Mouse (Mus musculus) T-helper 1 cell (primary cell): ENCODE measurements around the gene Zdhhc3.

Experiments
- in situ Hi-C: fragments of 300-600 bp; cut with MboI, MseI; formaldehyde crosslinking; loops from one replicate; pipeline ENCODE4 v1.15.1; 2025; ENCODE audit warnings: high pct_unique_total_duplicates

The Zdhhc3 gene

GRCm38 (mm10) chr9:123115566-123115965, 2.6 kb upstream of the Zdhhc3 start:
- in situ Hi-C loops: no loop called here

- in situ Hi-C loops: no loop called here
These were observed 926 bp upstream of the Zdhhc3 start for GRCm38 (mm10) chr9:123113931-123114330.

DNA sequence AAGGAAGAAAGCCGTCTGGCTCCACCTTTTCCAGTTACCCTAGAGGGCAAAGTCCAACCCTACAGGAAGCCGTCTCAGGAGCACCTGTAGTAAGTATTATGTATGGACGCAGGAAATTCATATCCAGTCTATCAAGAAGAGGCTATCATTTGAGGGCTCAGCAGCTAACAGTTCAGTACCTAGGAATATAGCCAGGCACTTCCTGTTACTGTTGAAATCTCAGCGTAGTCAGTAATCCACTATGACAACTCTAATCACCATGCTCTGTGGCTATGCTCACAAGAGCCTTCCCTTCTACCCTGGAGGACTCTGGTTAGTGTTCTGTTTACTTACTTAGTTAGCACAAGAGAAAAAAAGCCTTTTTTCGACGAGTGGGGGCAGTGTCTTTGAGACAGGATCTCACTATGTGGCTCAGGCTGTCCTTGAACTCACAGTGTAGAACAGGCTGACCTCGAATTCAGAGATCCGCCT, 1.2 kb downstream of the Zdhhc3 start:
- in situ Hi-C loops: no loop called here

GRCm38 (mm10) chr9:123109188-123109587, 3.8 kb downstream of the Zdhhc3 start:
- in situ Hi-C loops: no loop called here

- in situ Hi-C loops: no loop called here
These were observed 5.8 kb downstream of the Zdhhc3 start for GRCm38 (mm10) chr9:123107186-123107585.

GRCm38 (mm10) chr9:123104362-123104761, 8.6 kb downstream of the Zdhhc3 start:
- in situ Hi-C loops: no loop called here

GRCm38 (mm10) chr9:123103425-123103824, 9.6 kb downstream of the Zdhhc3 start:
- in situ Hi-C loops: no loop called here

DNA sequence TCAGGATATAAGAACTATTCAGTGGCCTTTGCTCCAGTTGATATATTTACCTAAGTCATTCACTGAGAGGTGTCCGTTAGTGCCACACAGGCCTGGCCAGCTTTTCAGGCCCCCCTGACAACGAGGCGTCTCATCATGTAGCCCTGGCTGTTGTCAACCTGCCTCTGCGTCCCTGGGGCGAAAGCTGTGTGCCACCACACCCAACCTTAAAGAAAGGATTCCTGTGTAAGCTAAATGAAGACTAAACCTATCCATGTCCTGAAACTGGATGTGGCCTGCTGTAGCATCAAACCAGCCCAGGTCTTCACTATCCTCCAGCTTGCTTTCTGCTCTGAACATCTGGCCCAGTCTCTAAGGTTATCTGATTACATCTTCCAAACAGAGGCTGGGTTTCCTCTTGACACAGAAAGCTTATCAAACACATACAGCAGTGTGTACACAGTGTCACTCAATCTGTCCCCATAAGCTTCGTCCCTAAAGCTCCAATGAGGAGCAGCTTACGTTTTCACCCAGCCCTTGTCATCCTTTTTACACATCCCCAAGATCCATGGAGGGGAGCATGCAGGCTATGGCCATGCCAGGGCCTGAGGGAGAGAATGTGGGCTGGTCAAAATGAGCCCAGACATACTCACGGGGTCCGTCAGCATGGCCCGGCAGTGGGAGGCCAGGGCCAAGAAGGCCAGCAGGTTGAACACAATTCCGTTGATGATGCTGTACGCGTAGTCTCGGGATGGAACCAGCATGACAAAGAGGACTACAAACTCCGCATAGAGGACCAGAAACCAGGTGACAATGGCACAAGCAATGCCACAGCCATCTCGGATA, 13.2 kb downstream of the Zdhhc3 start:
- in situ Hi-C loops: no loop called here

DNA sequence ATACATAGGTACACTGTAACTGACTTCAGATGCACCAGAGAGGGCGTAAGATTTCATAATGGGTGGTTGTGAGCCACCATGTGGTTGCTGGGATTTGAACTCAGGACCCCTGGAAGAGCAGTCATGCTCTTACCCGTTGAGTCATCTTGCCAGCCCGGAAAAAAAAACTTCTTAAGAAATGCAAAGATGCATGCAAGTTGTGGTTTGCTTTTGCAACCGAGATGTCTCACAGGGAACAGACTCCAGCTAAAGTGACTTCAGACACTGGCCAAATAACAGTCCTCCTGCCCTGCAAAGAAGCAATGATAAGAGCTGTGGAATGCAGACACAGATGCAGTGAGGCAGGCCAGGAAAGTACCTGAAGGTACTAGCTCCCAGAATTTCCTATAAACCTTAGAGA, 22.2 kb downstream of the Zdhhc3 start:
- in situ Hi-C loops: no loop called here

- in situ Hi-C loops: no loop called here
These were observed 25.4 kb downstream of the Zdhhc3 start for GRCm38 (mm10) chr9:123087558-123087957.

- in situ Hi-C loops: no loop called here
These were observed 27.6 kb downstream of the Zdhhc3 start for GRCm38 (mm10) chr9:123085373-123085772.

- in situ Hi-C loops: no loop called here
These were observed 32.2 kb downstream of the Zdhhc3 start for GRCm38 (mm10) chr9:123080796-123081195.

GRCm38 (mm10) chr9:123080355-123080754, 32.6 kb downstream of the Zdhhc3 start:
- in situ Hi-C loops: no loop called here

DNA sequence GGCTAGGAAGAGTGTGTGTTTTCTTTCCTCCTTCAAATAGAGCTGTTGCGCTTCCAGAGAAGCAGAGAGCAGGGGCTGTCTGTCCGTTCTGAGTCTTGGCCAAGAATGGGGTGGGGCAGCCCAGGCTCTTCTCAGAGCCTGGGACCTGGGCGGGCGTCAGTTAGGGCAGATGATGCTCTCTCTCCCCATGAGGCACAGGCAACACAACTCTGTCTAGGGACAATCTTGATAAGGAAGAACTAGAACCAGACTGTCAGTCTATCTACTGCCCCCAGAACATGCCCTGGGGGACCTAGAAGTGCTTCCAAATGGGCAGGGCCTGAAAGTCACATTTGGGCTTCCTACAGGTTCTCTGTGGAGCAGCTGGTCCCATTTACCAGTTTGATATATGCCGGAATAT, 33.9 kb downstream of the Zdhhc3 start:
- in situ Hi-C loops: no loop called here

- in situ Hi-C loops: no loop called here
These were observed 52.8 kb downstream of the Zdhhc3 start for GRCm38 (mm10) chr9:123060172-123060571.

DNA sequence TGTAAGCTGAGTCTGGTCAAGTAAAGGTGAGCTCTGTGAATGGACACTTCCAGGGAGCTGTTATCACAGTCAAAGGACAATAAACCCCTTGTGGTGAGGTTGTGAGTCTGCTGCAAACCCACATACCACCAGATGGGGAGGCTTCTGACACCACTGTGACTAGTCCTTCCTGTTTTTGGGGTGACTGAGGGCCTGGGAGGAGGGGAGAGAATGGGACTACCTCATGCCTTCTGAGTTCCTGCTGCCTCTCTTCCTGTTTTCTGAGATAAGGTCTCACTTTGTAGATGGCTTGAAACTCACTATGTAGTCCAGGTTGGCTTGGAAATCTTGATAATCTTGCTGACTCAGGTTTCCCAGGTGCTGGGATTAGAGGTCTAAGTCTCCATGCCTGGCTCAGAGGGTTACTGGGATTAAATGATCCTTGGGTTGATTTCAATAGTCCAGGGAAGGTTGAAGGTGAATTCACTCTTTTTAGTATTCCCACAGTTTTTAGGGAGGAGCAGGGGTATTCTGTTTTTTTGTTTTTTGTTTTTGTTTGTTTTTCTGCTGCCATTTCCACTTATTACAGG, 54.2 kb downstream of the Zdhhc3 start:
- in situ Hi-C loops: no loop called here

DNA sequence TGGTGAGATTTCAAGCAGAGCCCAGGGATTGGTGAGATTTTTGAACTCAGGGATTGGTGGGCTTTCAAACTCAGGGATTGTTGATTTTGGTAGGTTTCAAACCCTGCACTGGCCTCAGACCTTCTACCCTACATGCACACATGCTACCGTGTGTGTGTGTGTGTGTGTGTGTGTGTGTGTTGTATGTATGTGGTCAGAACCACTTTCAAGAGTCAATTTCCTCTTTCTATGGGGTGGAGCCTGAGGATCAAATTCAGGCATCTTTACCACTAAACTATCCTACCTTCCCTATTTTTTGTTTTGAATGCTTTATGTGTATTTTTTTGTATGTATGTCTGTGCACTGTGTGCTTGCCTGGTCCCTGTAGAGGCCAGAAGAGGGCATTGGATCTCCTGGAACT, 65.3 kb downstream of the Zdhhc3 start:
- in situ Hi-C loops: no loop called here

- in situ Hi-C loops: no loop called here
These were observed 78.6 kb downstream of the Zdhhc3 start, which contains the start of gene Tgm4 for GRCm38 (mm10) chr9:123034426-123034825. Gene Tgm4, plus strand, starts transcription at chr9:123034726.

DNA sequence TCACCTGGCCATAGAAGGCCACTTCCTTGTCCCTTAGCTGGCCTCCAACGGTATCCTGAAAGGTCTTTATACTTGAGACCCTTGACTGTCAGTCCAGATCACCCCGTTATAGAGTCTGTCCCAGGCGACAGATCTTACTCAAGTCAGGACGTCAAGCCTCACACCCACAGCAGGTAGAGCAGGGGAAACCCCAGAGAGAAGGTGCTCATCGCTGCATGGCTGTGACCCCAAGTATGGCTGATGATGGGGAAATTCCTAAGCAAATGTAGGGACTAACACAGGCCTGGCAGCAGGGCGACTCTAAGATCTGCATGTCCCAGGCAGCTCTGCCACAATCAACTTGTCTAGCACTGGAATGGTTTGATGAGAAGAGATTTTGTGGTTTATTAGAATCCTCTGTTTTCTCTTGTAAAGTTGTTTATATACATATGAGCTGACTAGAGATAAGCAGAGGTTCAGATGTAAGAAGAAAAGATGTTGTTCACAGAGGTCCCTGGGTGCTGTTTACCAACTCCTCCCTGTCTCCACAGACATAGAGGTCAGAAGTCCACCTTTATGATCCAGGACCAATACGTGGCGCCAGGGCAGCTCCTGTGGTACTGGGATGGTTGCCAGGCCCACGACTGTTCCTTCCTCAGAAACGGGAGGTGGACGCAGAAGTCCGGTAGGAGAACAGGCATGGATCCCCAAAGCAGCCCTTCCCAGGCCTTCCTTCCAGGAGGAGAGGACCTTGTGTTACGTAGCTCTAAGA, 81.3 kb downstream of the Zdhhc3 start:
- in situ Hi-C loops: no loop called here

DNA sequence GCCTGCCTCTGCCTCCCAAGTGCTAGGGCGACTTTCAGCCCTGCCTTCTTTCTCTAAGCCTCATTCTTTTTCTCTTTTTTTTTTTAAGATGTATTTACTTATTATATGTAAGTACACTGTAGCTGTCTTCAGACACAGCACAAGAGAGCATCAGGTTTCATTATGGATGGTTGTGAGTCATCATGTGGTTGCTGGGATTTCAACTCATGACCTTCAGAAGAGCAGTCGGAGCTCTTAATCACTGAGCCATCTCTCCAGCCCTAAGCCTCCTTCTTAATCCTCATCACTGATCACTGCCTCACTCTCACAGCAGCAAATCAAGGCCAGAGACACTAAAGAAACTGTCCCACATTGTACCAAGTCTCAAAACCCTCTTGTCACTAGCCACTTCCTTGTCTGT, 88.8 kb downstream of the Zdhhc3 start:
- in situ Hi-C loops: loop anchor here (25.0 kb wide), 1 partner anchor 1287 kb away; no protein-coding TSS in a partner anchor

DNA sequence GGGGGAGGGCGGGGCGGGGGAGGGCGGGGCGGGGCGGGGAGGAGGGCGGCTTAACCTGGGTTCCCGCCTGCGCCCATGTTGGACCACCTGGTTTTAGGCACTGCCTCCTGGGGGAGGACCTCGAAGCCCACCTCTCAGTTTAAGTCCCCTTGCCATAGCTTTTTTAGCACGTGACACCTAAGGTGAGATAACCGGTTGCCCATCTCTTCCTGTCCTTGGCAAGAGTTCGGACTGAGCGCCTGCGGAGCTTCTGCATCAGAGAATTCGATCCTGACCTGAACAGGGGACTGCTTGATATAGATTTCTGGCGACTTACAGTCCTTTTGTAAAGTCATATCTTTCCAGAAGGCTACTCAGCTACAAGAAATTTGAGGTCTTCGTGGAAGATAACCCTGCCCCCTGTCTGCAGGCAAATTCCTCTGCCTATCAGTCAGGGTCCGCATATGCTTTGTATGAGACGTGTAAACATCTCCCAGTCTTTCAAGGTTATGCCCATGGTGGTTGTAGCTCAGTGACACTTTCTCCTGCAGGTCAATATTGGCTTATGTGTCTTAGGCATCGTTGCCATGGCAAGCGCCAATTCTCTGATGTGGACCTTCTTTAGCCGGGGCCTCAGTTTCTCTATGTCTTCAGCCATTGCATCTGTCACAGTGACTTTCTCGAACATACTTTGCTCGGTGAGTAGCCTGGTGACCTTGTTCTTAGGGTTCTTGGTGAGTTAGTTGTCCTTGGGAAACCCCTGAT, 91.2 kb downstream of the Zdhhc3 start:
- in situ Hi-C loops: loop anchor here (25.0 kb wide), 1 partner anchor 1285 kb away; no protein-coding TSS in a partner anchor
